Mouse (Mus musculus): ENCODE measurements around the gene Ccdc86. TPM values are rescaled to one million over a fixed set of nuclear protein-coding genes. Genes with fewer than 3 reads are reported as not detected.

The Ccdc86 gene
- polyA plus RNA-seq, 1 experiment from 2014 or later: 12.9 TPM

DNA sequence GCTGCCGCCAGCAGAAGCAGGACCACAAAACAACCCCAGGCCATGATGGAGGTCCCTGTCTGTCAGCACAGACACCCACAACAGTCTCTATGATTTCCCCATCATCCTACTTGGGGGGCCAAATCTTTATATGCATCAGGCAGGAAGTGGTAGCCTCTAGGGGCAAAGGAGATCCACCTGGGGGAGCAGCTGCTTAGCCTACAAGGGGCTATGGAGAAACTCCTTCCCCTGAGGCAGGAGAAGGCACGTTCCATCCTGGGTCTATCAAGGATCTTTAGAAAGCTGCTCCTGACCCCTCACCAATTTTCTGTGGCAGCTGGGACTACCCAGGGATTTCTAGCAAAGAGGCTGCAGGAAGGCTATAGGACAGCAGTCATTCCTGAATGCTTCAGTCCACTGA, 28.5 kb downstream of the Ccdc86 start, which contains the start of gene Zp1:
Zp1 (minus strand) TSS at position 101 of the 400 bp plus-strand sequence.
- Histone ChIP-seq H3K27me3 (ENCODE audit: control insufficient read depth, insufficient read depth, low read length) (no peaks in the 10 kb centered on the region), H3K4me2 (ENCODE audit: low read length) (no peak within 1 kb of the TSS), H3K27ac (replicated peaks in 1 of 2; ENCODE audit: control insufficient read depth in 1 of 2, insufficient read depth in 1 of 2, low read depth in 2 of 2, low read length in 2 of 2) (no peak within 1 kb of the TSS), H3K4me1 (ENCODE audit: control insufficient read depth in 2 of 2, insufficient read depth in 2 of 2, low read length in 2 of 2) (peaks cover 5 to 7% of the 10 kb centered on the region in 2 experiments; a peak in 3 of 4 replicates), H3K9ac (ENCODE audit: low read length) (no peak within 1 kb of the TSS), H3K4me3 (ENCODE audit: control insufficient read depth in 1 of 2, insufficient read depth in 1 of 2, low read depth in 1 of 2, low read length in 2 of 2) (no peak within 1 kb of the TSS), H3K9me3 (ENCODE audit: control insufficient read depth, low read length) (no peaks in the 10 kb centered on the region), H3K36me3 (ENCODE audit: control insufficient read depth, insufficient read depth, low read length) (no peaks in the 10 kb centered on the region)
- no peak for ATAC-seq (ENCODE audit: insufficient number of reproducible peaks, insufficient read depth, low FRiP score, low read depth)
- 69% methylated on average over 2 of the region's 2 CpGs for WGBS

DNA sequence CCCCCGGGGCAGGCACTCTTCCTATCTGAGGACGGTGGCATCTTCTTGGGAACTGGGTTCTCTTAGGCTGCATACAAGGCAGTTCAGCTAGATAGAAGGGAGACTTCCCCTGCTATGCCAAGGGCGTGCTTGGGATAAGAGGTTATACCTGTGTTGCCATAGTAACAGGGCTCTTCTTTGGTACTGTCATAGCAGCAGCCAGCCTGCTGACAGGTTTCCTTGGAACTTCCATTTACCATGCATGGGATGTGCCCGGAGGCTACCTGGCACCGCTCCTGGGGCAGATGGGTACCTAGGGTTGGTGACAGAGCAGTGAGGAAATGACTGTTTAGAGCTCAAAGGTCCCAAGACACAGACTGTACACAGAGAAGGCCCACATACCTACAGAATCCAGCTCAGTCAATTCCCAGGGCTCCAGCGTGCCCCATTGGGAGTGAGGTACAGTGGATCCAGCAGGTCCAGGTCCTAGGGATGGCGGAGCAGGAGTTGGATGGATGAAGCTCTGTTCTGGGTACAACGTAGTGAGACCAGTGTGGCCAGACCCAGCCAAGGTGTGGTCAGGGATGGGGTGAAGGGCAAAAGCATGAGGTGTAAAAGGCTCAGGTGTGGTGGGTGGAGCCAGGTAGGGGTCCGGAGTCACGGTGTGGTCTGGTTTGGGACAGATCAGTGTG, 30.6 kb downstream of the Ccdc86 start:
- Histone ChIP-seq H3K9me3 (ENCODE audit: control insufficient read depth, low read length) (no peaks in the 10 kb centered on the region), H3K4me2 (ENCODE audit: low read length) (no peak overlapping the region), H3K36me3 (ENCODE audit: control insufficient read depth, insufficient read depth, low read length) (no peaks in the 10 kb centered on the region), H3K27me3 (ENCODE audit: control insufficient read depth, insufficient read depth, low read length) (no peaks in the 10 kb centered on the region), H3K27ac (replicated peaks in 1 of 2; ENCODE audit: control insufficient read depth in 1 of 2, insufficient read depth in 1 of 2, low read depth in 2 of 2, low read length in 2 of 2) (no peak overlapping the region), H3K4me3 (ENCODE audit: control insufficient read depth in 1 of 2, insufficient read depth in 1 of 2, low read depth in 1 of 2, low read length in 2 of 2) (no peak overlapping the region), H3K9ac (ENCODE audit: low read length) (no peak overlapping the region), H3K4me1 (ENCODE audit: control insufficient read depth in 2 of 2, insufficient read depth in 2 of 2, low read length in 2 of 2) (peaks cover 19 to 22% of the 10 kb centered on the region in 2 experiments)
- 88% methylated on average over 10 of the region's 10 CpGs for WGBS
- no peak for ATAC-seq (ENCODE audit: insufficient number of reproducible peaks, insufficient read depth, low FRiP score, low read depth)

DNA sequence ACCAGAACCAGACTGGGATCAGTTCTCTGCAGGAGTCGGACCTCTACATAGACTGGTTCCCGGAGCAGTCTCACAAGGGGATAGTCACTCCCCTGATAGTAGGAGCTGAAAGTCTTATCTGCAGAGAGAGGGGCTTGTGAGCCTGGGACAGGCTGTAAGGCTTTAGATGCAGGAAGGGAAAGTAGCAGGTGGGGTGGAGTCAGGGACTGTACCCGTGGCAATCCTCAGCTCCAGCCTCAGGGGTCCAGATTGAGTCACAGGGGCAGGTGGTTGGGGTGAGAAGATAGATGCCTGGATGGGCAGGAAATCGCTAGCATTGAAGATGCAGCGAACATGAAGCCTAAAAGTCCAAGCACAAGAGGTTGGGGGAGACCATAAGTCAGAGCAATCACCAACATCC, 32.6 kb downstream of the Ccdc86 start:
- WGBS: 55% methylated on average over 5 of the region's 5 CpGs
- H3K27me3 ChIP-seq (ENCODE audit: control insufficient read depth, insufficient read depth, low read length): no peaks in the 10 kb centered on the region
- H3K9me3 ChIP-seq (ENCODE audit: control insufficient read depth, low read length): no peaks in the 10 kb centered on the region

DNA sequence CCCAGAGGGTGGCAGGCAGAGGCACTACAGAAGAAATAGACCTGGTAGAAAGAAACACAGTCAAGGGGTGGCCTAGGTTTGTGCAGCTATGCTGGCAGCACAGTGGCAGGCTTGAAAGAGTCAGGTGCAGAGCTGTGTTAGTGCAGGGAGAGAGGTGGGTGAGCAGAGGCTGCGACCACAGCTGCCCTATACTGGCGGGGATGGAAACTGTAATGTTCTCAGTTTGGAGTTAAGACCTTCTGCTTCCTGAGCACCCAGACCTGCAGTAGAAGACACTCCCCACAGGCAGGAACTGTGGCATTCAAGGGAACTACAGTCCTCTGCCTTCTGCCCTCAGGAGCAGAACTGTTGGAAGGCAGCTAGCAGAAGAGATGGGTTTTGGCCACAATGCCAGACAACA, 34.2 kb downstream of the Ccdc86 start:
- H3K4me1 ChIP-seq (ENCODE audit: control insufficient read depth in 2 of 2, insufficient read depth in 2 of 2, low read length in 2 of 2): peaks cover 21 to 34% of the 10 kb centered on the region in 2 experiments
- H3K4me3 ChIP-seq (ENCODE audit: control insufficient read depth in 1 of 2, insufficient read depth in 1 of 2, low read depth in 1 of 2, low read length in 2 of 2): no peak overlapping the region
- no peak overlapping the region for H3K4me2 ChIP-seq (ENCODE audit: low read length)
- WGBS: 70% methylated on average over 2 of the region's 2 CpGs
- no peaks in the 10 kb centered on the region for H3K27me3 ChIP-seq (ENCODE audit: control insufficient read depth, insufficient read depth, low read length)
- H3K27ac ChIP-seq (replicated peaks in 1 of 2; ENCODE audit: control insufficient read depth in 1 of 2, insufficient read depth in 1 of 2, low read depth in 2 of 2, low read length in 2 of 2): peak overlapping the region; percentile 67 to 71
- ATAC-seq (ENCODE audit: insufficient number of reproducible peaks, insufficient read depth, low FRiP score, low read depth): no peak
- no peaks in the 10 kb centered on the region for H3K36me3 ChIP-seq (ENCODE audit: control insufficient read depth, insufficient read depth, low read length)
- no peaks in the 10 kb centered on the region for H3K9me3 ChIP-seq (ENCODE audit: control insufficient read depth, low read length)
- peak overlapping the region; percentile 35; the same call in 1 of the 2 replicates for H3K9ac ChIP-seq (ENCODE audit: low read length)

More for the DNA sequence above, 32.6 kb downstream of the Ccdc86 start:
- H3K27ac ChIP-seq (replicated peaks in 1 of 2; ENCODE audit: control insufficient read depth in 1 of 2, insufficient read depth in 1 of 2, low read depth in 2 of 2, low read length in 2 of 2): no peak overlapping the region
- H3K9ac ChIP-seq (ENCODE audit: low read length): 0 out of 2 replicates have a peak overlapping the region, but pooled peaks have one; percentile 5
- H3K36me3 ChIP-seq (ENCODE audit: control insufficient read depth, insufficient read depth, low read length): no peaks in the 10 kb centered on the region
- no peak overlapping the region for H3K4me3 ChIP-seq (ENCODE audit: control insufficient read depth in 1 of 2, insufficient read depth in 1 of 2, low read depth in 1 of 2, low read length in 2 of 2)
- no peak for ATAC-seq (ENCODE audit: insufficient number of reproducible peaks, insufficient read depth, low FRiP score, low read depth)
- H3K4me1 ChIP-seq (ENCODE audit: control insufficient read depth in 2 of 2, insufficient read depth in 2 of 2, low read length in 2 of 2): peaks cover 19 to 27% of the 10 kb centered on the region in 2 experiments
- H3K4me2 ChIP-seq (ENCODE audit: low read length): no peak overlapping the region

DNA sequence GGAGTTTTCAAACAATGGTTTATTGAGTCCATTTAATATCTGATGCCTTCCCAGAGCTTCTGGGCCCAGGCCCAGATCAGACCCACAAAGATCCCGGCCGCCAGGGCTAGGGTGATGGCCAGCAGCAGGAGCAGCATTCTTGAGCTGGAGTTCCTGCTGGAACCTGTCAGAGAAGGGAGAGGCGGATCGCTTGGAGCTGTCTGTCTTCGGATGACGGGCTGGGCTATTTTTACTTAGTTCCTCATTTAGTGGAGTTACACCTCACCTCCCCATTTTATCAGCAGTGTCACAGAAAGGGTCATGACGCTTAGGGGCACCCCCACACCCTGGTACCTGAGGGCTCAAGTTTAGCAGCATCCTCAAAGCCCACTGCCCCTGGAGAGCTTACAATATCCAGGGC, 34.8 kb downstream of the Ccdc86 start:
- no peak overlapping the region; the same call in 1 of the 2 replicates for H3K4me2 ChIP-seq (ENCODE audit: low read length)
- H3K27ac ChIP-seq (replicated peaks in 1 of 2; ENCODE audit: control insufficient read depth in 1 of 2, insufficient read depth in 1 of 2, low read depth in 2 of 2, low read length in 2 of 2): peak overlapping the region; percentile 67 to 71
- H3K4me1 ChIP-seq (ENCODE audit: control insufficient read depth in 2 of 2, insufficient read depth in 2 of 2, low read length in 2 of 2): peaks cover 25 to 39% of the 10 kb centered on the region in 2 experiments
- no peaks in the 10 kb centered on the region for H3K9me3 ChIP-seq (ENCODE audit: control insufficient read depth, low read length)
- 16% methylated on average over 7 of the region's 7 CpGs for WGBS
- peak overlapping the region; percentile 35 for H3K9ac ChIP-seq (ENCODE audit: low read length)
- no peak for ATAC-seq (ENCODE audit: insufficient number of reproducible peaks, insufficient read depth, low FRiP score, low read depth)
- H3K36me3 ChIP-seq (ENCODE audit: control insufficient read depth, insufficient read depth, low read length): no peaks in the 10 kb centered on the region
- H3K27me3 ChIP-seq (ENCODE audit: control insufficient read depth, insufficient read depth, low read length): no peaks in the 10 kb centered on the region
- H3K4me3 ChIP-seq (ENCODE audit: control insufficient read depth in 1 of 2, insufficient read depth in 1 of 2, low read depth in 1 of 2, low read length in 2 of 2): no peak overlapping the region

DNA sequence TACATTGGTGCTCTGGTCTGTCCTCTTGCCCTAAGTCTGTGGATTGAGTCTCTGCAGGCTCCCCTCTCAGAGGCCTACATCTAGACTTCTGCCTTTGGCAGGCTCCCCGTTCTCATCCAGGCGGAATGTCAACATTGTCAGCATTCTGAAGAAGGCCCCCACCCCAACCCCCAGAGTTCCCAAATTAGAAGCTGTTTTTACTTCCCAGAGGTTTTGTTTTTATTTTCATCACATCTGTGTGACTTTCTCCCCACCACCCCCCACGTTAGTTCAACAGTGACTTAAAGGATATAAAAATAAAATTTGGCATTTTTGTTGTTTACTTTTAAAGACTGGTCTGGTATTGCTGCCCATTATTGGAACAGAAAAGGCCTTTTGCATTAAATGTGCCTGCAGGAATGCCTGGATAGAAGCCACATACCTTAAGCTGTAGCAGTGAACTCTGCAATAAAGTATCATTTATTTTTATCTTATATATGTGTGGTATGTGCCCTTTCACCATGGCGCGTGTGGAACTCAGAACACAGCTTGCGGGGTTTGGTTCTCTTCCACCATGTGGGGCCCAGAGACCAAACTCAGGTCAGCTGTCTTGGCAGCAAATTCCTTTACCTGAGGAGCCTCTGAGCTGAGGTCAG, 39.9 kb downstream of the Ccdc86 start:
- H3K9me3 ChIP-seq (ENCODE audit: control insufficient read depth, low read length): no peaks in the 10 kb centered on the region
- no peak overlapping the region for H3K4me3 ChIP-seq (ENCODE audit: control insufficient read depth in 1 of 2, insufficient read depth in 1 of 2, low read depth in 1 of 2, low read length in 2 of 2)
- 0 out of 2 replicates have a peak overlapping the region, but pooled peaks have one; percentile 17 for H3K4me2 ChIP-seq (ENCODE audit: low read length)
- H3K27me3 ChIP-seq (ENCODE audit: control insufficient read depth, insufficient read depth, low read length): no peaks in the 10 kb centered on the region
- H3K27ac ChIP-seq (replicated peaks in 1 of 2; ENCODE audit: control insufficient read depth in 1 of 2, insufficient read depth in 1 of 2, low read depth in 2 of 2, low read length in 2 of 2): peak overlapping the region; percentile 86 to 87
- H3K4me1 ChIP-seq (ENCODE audit: control insufficient read depth in 2 of 2, insufficient read depth in 2 of 2, low read length in 2 of 2): peaks cover 31 to 67% of the 10 kb centered on the region in 2 experiments
- ATAC-seq (ENCODE audit: insufficient number of reproducible peaks, insufficient read depth, low FRiP score, low read depth): peak; percentile 64
- peaks cover 32% of the 10 kb centered on the region for H3K36me3 ChIP-seq (ENCODE audit: control insufficient read depth, insufficient read depth, low read length)
- peak overlapping the region; percentile 54 for H3K9ac ChIP-seq (ENCODE audit: low read length)
- 24% methylated on average over 6 of the region's 6 CpGs for WGBS

DNA sequence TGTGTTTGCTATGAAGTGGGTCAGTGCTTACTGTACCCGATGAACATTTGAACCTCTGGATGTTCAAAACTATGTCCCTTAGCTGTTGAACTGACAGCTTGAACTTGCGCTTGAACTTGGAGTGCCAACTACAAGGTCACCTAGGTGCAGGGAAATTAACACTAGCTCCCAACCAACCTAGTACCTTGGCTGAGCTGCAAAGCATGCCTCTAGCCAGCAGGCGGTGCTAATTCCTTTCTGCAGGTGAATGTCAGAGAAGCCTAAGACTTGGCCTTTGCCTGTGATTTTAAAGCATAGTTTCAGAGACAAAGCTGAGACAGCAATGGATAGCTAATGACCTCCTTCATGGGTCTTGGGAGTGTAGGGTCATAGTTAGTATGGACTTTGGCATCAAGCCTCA, 41.2 kb downstream of the Ccdc86 start:
- H3K27me3 ChIP-seq (ENCODE audit: control insufficient read depth, insufficient read depth, low read length): no peaks in the 10 kb centered on the region
- H3K4me1 ChIP-seq (ENCODE audit: control insufficient read depth in 2 of 2, insufficient read depth in 2 of 2, low read length in 2 of 2): peaks cover 27 to 61% of the 10 kb centered on the region in 2 experiments
- no peak overlapping the region for H3K4me2 ChIP-seq (ENCODE audit: low read length)
- no peaks in the 10 kb centered on the region for H3K9me3 ChIP-seq (ENCODE audit: control insufficient read depth, low read length)
- no peak overlapping the region for H3K9ac ChIP-seq (ENCODE audit: low read length)
- no peak for ATAC-seq (ENCODE audit: insufficient number of reproducible peaks, insufficient read depth, low FRiP score, low read depth)
- no peak overlapping the region for H3K4me3 ChIP-seq (ENCODE audit: control insufficient read depth in 1 of 2, insufficient read depth in 1 of 2, low read depth in 1 of 2, low read length in 2 of 2)
- H3K27ac ChIP-seq (replicated peaks in 1 of 2; ENCODE audit: control insufficient read depth in 1 of 2, insufficient read depth in 1 of 2, low read depth in 2 of 2, low read length in 2 of 2): peak overlapping the region; percentile 86 to 87; a peak in 3 of 4 replicates
- WGBS: 32% methylated on average over 3 of the region's 3 CpGs
- H3K36me3 ChIP-seq (ENCODE audit: control insufficient read depth, insufficient read depth, low read length): peaks cover 45% of the 10 kb centered on the region
